Mouse (Mus musculus): ENCODE data around the gene Kif2b. TPM values are rescaled to one million over a fixed set of nuclear protein-coding genes. Genes with fewer than 3 reads are reported as not detected.

Gene Kif2b
- 0.22 and 0.72 TPM in 2 replicates for polyA plus RNA-seq (2012; rRNA removed)

GRCm38 (mm10) chr11:91577317-91577716 is at the start of gene Kif2b:
Gene Kif2b, minus strand, starts transcription at chr11:91577558.
- DNase-seq (ENCODE audit: low read depth): no peak

GRCm38 (mm10) chr11:91593088-91593487 is 15.7 kb upstream of the Kif2b start:
- no peak for DNase-seq (ENCODE audit: low read depth)

GRCm38 (mm10) chr11:91576856-91577255 is 502 bp downstream of the Kif2b start:
- DNase-seq (ENCODE audit: low read depth): no peak

- no peak for DNase-seq (ENCODE audit: low read depth)
These were observed 2.0 kb downstream of the Kif2b start for GRCm38 (mm10) chr11:91575406-91575805.

- DNase-seq (ENCODE audit: low read depth): no peak
These were observed 2.9 kb downstream of the Kif2b start for GRCm38 (mm10) chr11:91574477-91574876.

GRCm38 (mm10) chr11:91530737-91531136 is 46.6 kb downstream of the Kif2b start:
- DNase-seq (ENCODE audit: low read depth): no peak
